Mouse (Mus musculus) CH12.LX (cell line): ENCODE data around the gene Tlr13. TPM values are rescaled to one million over a fixed set of nuclear protein-coding genes. Genes with fewer than 3 reads are reported as not detected.
A peak's percentile ranks its signal among the peaks of the same experiment; 100 is the strongest.

Source experiments
- DNase-seq: peaks from one replicate; pipeline ENCODE4 v3.0.0-alpha.2; 2013; ENCODE audit errors: extremely low read depth
- H3K27ac ChIP-seq: 2 replicates; pipeline ENCODE4 v1.5.1; 2012; ENCODE audit warnings: low read depth, mild to moderate bottlenecking, control low read depth, moderate library complexity; ENCODE audit not compliant: insufficient read depth
- H3K27me3 ChIP-seq: replicated peaks from 2 replicates; pipeline ENCODE3; 2012; ENCODE audit warnings: inconsistent platforms
- H3K36me3 ChIP-seq, 2 experiments: replicated peaks in 1 of 2; 2 replicates each; pipeline versions ENCODE3 to v1.6.1; 2012; ENCODE audit warnings: inconsistent platforms in 1 of 2, low read length in 1 of 2, mild to moderate bottlenecking in 1 of 2, mixed read lengths in 1 of 2, moderate library complexity in 1 of 2; ENCODE audit not compliant: control insufficient read depth in 1 of 2, insufficient read depth in 1 of 2
- H3K4me1 ChIP-seq, 2 experiments: 2 replicates each; pipeline ENCODE4 v1.6.1; 2012; ENCODE audit warnings: inconsistent platforms in 1 of 2, moderate library complexity in 1 of 2; ENCODE audit not compliant: insufficient read depth in 2 of 2, control insufficient read depth in 1 of 2
- H3K4me2 ChIP-seq: 2 replicates; pipeline ENCODE4 v1.6.1; 2012; ENCODE audit warnings: low read depth, mild to moderate bottlenecking, control low read depth; ENCODE audit not compliant: poor library complexity, insufficient read depth, severe bottlenecking
- H3K4me3 ChIP-seq, 3 experiments: fragments of 150-350 bp in 1 of 3; sonication (generic) in 1 of 3; replicated peaks in 1 of 3; 2 replicates each; pipeline versions ENCODE3 to v1.5.1; 2011 to 2012; ENCODE audit warnings: low read depth in 2 of 3, low read length in 2 of 3, mild to moderate bottlenecking in 2 of 3, moderate library complexity in 2 of 3, control low read depth in 1 of 3, improper control_type of control experiment in 1 of 3, inconsistent platforms in 1 of 3, mixed read lengths in 1 of 3; ENCODE audit not compliant: poor library complexity in 1 of 3
- H3K79me2 ChIP-seq: replicated peaks from 2 replicates; pipeline ENCODE4 v1.6.1; 2012; ENCODE audit warnings: mild to moderate bottlenecking, moderate library complexity; ENCODE audit not compliant: control insufficient read depth, poor library complexity, insufficient read depth, severe bottlenecking; ENCODE audit errors: extremely low read depth
- H3K9ac ChIP-seq: 2 replicates; pipeline ENCODE4 v1.6.1; 2012; ENCODE audit warnings: low read depth, mild to moderate bottlenecking, control low read depth, moderate library complexity; ENCODE audit not compliant: insufficient read depth
- H3K9me3 ChIP-seq: replicated peaks from 2 replicates; pipeline ENCODE3; 2012; ENCODE audit warnings: low read length, inconsistent platforms, mixed read lengths
- CHD1 ChIP-seq: IDR thresholded peaks from 2 replicates; pipeline ENCODE4 v1.6.1; 2012; ENCODE audit warnings: low read depth, low read length, improper control_type of control experiment, inconsistent platforms
- CHD2 ChIP-seq: IDR thresholded peaks from 2 replicates; pipeline ENCODE4 v1.6.1; 2011; ENCODE audit warnings: low read length, improper control_type of control experiment
- ELF1 ChIP-seq: IDR thresholded peaks from 2 replicates; pipeline ENCODE4 v1.6.1; 2014; ENCODE audit warnings: low read depth, mild to moderate bottlenecking, inconsistent platforms, low read length, improper control_type of control experiment
- ETS1 ChIP-seq: conservative IDR thresholded peaks from 2 replicates; pipeline ENCODE4 v1.6.1; 2012; ENCODE audit warnings: low read depth, mild to moderate bottlenecking, inconsistent platforms, low read length, improper control_type of control experiment, moderate library complexity
- GABPA ChIP-seq: IDR thresholded peaks from 2 replicates; pipeline ENCODE4 v1.6.1; 2012; ENCODE audit warnings: low read depth, low read length, improper control_type of control experiment, inconsistent platforms; ENCODE audit not compliant: insufficient replicate concordance
- IRF4 ChIP-seq: IDR thresholded peaks from 2 replicates; pipeline ENCODE4 v1.6.1; 2014; ENCODE audit warnings: low read depth, mild to moderate bottlenecking, inconsistent platforms, low read length, improper control_type of control experiment
- KAT2A ChIP-seq: IDR thresholded peaks from 2 replicates; pipeline ENCODE4 v1.6.1; 2012; ENCODE audit warnings: low read length, improper control_type of control experiment, inconsistent platforms; ENCODE audit not compliant: insufficient replicate concordance
- MAX ChIP-seq: IDR thresholded peaks from 2 replicates; pipeline ENCODE4 v1.6.1; 2011; ENCODE audit warnings: low read length, improper control_type of control experiment
- MAZ ChIP-seq: IDR thresholded peaks from 2 replicates; pipeline ENCODE4 v1.6.1; 2012; ENCODE audit warnings: low read depth, mild to moderate bottlenecking, inconsistent platforms, low read length, improper control_type of control experiment, moderate library complexity
- MYC ChIP-seq: IDR thresholded peaks from 2 replicates; pipeline ENCODE4 v1.6.1; 2011; ENCODE audit warnings: low read depth, mild to moderate bottlenecking, improper control_type of control experiment, low read length
- POLR2AphosphoS2 ChIP-seq: IDR thresholded peaks from 2 replicates; pipeline ENCODE4 v1.6.1; 2011; ENCODE audit warnings: low read depth, low read length, improper control_type of control experiment
- RAD21 ChIP-seq: IDR thresholded peaks from 2 replicates; pipeline ENCODE4 v1.6.1; 2011; ENCODE audit warnings: low read depth, mild to moderate bottlenecking, low read length, improper control_type of control experiment, moderate library complexity
- SIN3A ChIP-seq: IDR thresholded peaks from 2 replicates; pipeline ENCODE4 v1.6.1; 2012; ENCODE audit warnings: low read length, improper control_type of control experiment, inconsistent platforms
- SMC3 ChIP-seq: IDR thresholded peaks from 2 replicates; pipeline ENCODE4 v1.6.1; 2011; ENCODE audit warnings: low read depth, low read length, improper control_type of control experiment
- TCF12 ChIP-seq: IDR thresholded peaks from 2 replicates; pipeline ENCODE4 v1.6.1; 2014; ENCODE audit warnings: low read depth, mild to moderate bottlenecking, inconsistent platforms, low read length, improper control_type of control experiment
- UBTF ChIP-seq: IDR thresholded peaks from 2 replicates; pipeline ENCODE4 v1.6.1; 2012; ENCODE audit warnings: low read depth, mild to moderate bottlenecking, inconsistent platforms, low read length, improper control_type of control experiment, moderate library complexity
- USF1 ChIP-seq: IDR thresholded peaks from 2 replicates; pipeline ENCODE4 v1.6.1; 2014; ENCODE audit warnings: low read depth, mild to moderate bottlenecking, inconsistent platforms, low read length, improper control_type of control experiment
- USF2 ChIP-seq: conservative IDR thresholded peaks from 2 replicates; pipeline ENCODE4 v1.6.1; 2011; ENCODE audit warnings: low read depth, low read length, improper control_type of control experiment
- ZC3H11A ChIP-seq: IDR thresholded peaks from 2 replicates; pipeline ENCODE4 v1.6.1; 2012; ENCODE audit warnings: low read depth, mild to moderate bottlenecking, inconsistent platforms, low read length, improper control_type of control experiment
- ZMIZ1 ChIP-seq: IDR thresholded peaks from 2 replicates; pipeline ENCODE4 v1.6.1; 2012; ENCODE audit warnings: low read depth, mild to moderate bottlenecking, inconsistent platforms, low read length, improper control_type of control experiment
- ZNF384 ChIP-seq: IDR thresholded peaks from 2 replicates; pipeline ENCODE4 v1.6.1; 2012; ENCODE audit warnings: low read depth, low read length, improper control_type of control experiment, inconsistent platforms
- dilution Hi-C: fragments of 300-500 bp; cut with MboI; formaldehyde crosslinking; loops from 2 replicates; pipeline ENCODE4 v1.14.3; 2020; ENCODE audit warnings: low sequenced_read_pairs; ENCODE audit not compliant: extremely low pct_unique_long_range_greater_than_20kb, extremely low pct_ligation_motif_present
- in situ Hi-C: fragments of 300-500 bp; cut with MboI; formaldehyde crosslinking; loops from 3 replicates; pipeline ENCODE4 v1.14.3; 2019; ENCODE audit warnings: low sequenced_read_pairs, low pct_ligation_motif_present, low pct_unique_long_range_greater_than_20kb, mixed read lengths
- polyA plus RNA-seq: library from polyadenylated mRNA; unstranded; fragments of >175 nt; gene quantifications from 2 replicates; pipeline ENCODE4 v1.2.1, GENCODE M21; 2012; ENCODE audit warnings: low read depth; ENCODE audit not compliant: insufficient read length
- total RNA-seq, 2 experiments: library from RNA; depleted of rRNA; stranded (reverse); fragments of 300-350 nt in 1 of 2; fragments of >200 nt in 1 of 2; gene quantifications; 2 replicates each; pipeline ENCODE4 v1.2.3; 2012 to 2014

The Tlr13 gene
- total and polyA plus RNA-seq, 3 experiments = not detected

GRCm38 (mm10) chrX:106139309-106140070 is 3.5 kb upstream of the Tlr13 start (continued):
- no peak for TF ChIP-seq ZMIZ1
- TF ChIP-seq ZNF384 = peak; percentile 60; the same call in 1 of the 2 replicates
- TF ChIP-seq IRF4 = peak; percentile 92
- no peak for TF ChIP-seq USF2
- TF ChIP-seq, all 38 proteins: peak for 16

- no peak overlapping the region for H3K9ac ChIP-seq
- H3K27ac ChIP-seq = no peak overlapping the region
- in situ Hi-C loops (no loop called here), dilution Hi-C loops (no loop called here)
- TF ChIP-seq GABPA (no peak), RAD21 (no peak), USF1 (no peak), MAX (no peak)
- H3K27me3 ChIP-seq = no peaks in the 10 kb centered on the region
- H3K4me3 ChIP-seq = no peak overlapping the region
- H3K79me2 ChIP-seq = no peaks in the 10 kb centered on the region
- H3K9me3 ChIP-seq = no peaks in the 10 kb centered on the region
- H3K4me2 ChIP-seq = no peak overlapping the region
- H3K36me3 ChIP-seq = no peaks in the 10 kb centered on the region
- peaks cover 0 to 10% of the 10 kb centered on the region in 2 experiments; a peak in 1 of 4 replicates for H3K4me1 ChIP-seq
- no peak for DNase-seq
Measured at GRCm38 (mm10) chrX:106148185-106148584, 5.2 kb downstream of the Tlr13 start.

GRCm38 (mm10) chrX:106149460-106149859 is 6.5 kb downstream of the Tlr13 start:
- no peak overlapping the region for H3K9ac ChIP-seq
- H3K27ac ChIP-seq = no peak overlapping the region
- no peaks in the 10 kb centered on the region for H3K27me3 ChIP-seq
- TF ChIP-seq ETS1 (no peak), CHD2 (no peak), SMC3 (no peak), GABPA (no peak), RAD21 (no peak), POLR2AphosphoS2 (no peak), SIN3A (no peak), KAT2A (no peak), MAZ (no peak), ZC3H11A (no peak), IRF4 (no peak), UBTF (no peak), CHD1 (no peak), ELF1 (no peak), MAX (no peak), ZNF384 (no peak), TCF12 (no peak), USF2 (no peak), MYC (no peak)
- TF ChIP-seq, all 38 proteins: peak for 0
- no peak for DNase-seq
- Histone ChIP-seq H3K79me2 (no peaks in the 10 kb centered on the region), H3K4me2 (no peak overlapping the region), H3K4me3 (no peak overlapping the region), H3K36me3 (no peaks in the 10 kb centered on the region), H3K9me3 (no peaks in the 10 kb centered on the region), H3K4me1 (peaks cover 0 to 10% of the 10 kb centered on the region in 2 experiments; a peak in 1 of 4 replicates)
- in situ Hi-C loops (no loop called here), dilution Hi-C loops (no loop called here)
